Mouse (Mus musculus) G1E (cell line): ENCODE measurements at regions not wholly inside any gene's neighbourhood (a gene's known extent, or its start where the extent isn't known, plus 50 kb on each side); places are given as distances from the start of the nearest gene placed in this dataset.

Experiments
- CTCF ChIP-seq: IDR thresholded peaks from 2 replicates; pipeline ENCODE4 v1.5.1; 2012; ENCODE audit warnings: low read depth, low read length, inconsistent platforms, mixed read lengths
- GATA1 ChIP-seq: IDR thresholded peaks from 2 replicates; pipeline ENCODE4 v1.6.1; 2012; ENCODE audit warnings: borderline replicate concordance, low read length, inconsistent platforms, mixed read lengths
- GATA2 ChIP-seq: IDR thresholded peaks from 2 replicates; pipeline ENCODE4 v1.6.1; 2012; ENCODE audit warnings: low read depth, low read length, inconsistent platforms, borderline replicate concordance
- POLR2AphosphoS5 ChIP-seq: IDR thresholded peaks from 2 replicates; pipeline ENCODE4 v1.6.1; 2012; ENCODE audit warnings: low read depth, low read length, inconsistent platforms; ENCODE audit not compliant: insufficient replicate concordance
- TAL1 ChIP-seq: conservative IDR thresholded peaks from 2 replicates; pipeline ENCODE4 v1.6.1; 2012; ENCODE audit warnings: low read depth, low read length, inconsistent platforms, mixed read lengths

- no peak for TF ChIP-seq POLR2AphosphoS5
- TF ChIP-seq CTCF = no peak
- TF ChIP-seq GATA1 = no peak
- TF ChIP-seq GATA2 = no peak
- TF ChIP-seq TAL1 = no peak
These were observed 106.1 kb upstream of the Npvf start for GRCm38 (mm10) chr6:50760367-50760766.
